Mouse (Mus musculus) midbrain, embryonic 13.5 days (tissue): ENCODE measurements at regions not wholly inside any gene's neighbourhood (a gene's known extent, or its start where the extent isn't known, plus 50 kb on each side); places are given as distances from the start of the nearest gene placed in this dataset.
A peak's percentile ranks its signal among the peaks of the same experiment; 100 is the strongest.

ENCODE experiments used
- ATAC-seq: fragments of 200-750 bp; cut with Nextera tagmentation; 2 replicates; pipeline ENCODE4 v1.8.0; 2017; ENCODE audit warnings: mild to moderate bottlenecking, moderate TSS enrichment, moderate library complexity
- H3K27ac ChIP-seq: fragments of 300-500 bp; sonication (generic); 2 replicates; pipeline ENCODE4 v1.5.1; 2015; ENCODE audit warnings: inconsistent platforms, mild to moderate bottlenecking, moderate library complexity
- H3K27me3 ChIP-seq: fragments of 300-500 bp; sonication (generic); 2 replicates; pipeline ENCODE4 v1.6.1; 2015; ENCODE audit warnings: mild to moderate bottlenecking, inconsistent platforms
- H3K36me3 ChIP-seq: fragments of 300-500 bp; sonication (generic); 2 replicates; pipeline ENCODE4 v1.6.1; 2015; ENCODE audit warnings: mild to moderate bottlenecking, inconsistent platforms
- H3K4me1 ChIP-seq: fragments of 300-500 bp; sonication (generic); replicated peaks from 2 replicates; pipeline ENCODE4 v1.6.1; 2015; ENCODE audit warnings: inconsistent platforms
- H3K4me2 ChIP-seq: fragments of 300-500 bp; sonication (generic); replicated peaks from 2 replicates; pipeline ENCODE4 v1.6.1; 2015; ENCODE audit warnings: moderate library complexity, mild to moderate bottlenecking, inconsistent platforms
- H3K4me3 ChIP-seq: fragments of 300-500 bp; sonication (generic); replicated peaks from 2 replicates; pipeline ENCODE4 v1.5.1; 2015; ENCODE audit warnings: mild to moderate bottlenecking, inconsistent platforms
- H3K9ac ChIP-seq: fragments of 300-500 bp; sonication (generic); replicated peaks from 2 replicates; pipeline ENCODE4 v1.6.1; 2015; ENCODE audit warnings: mild to moderate bottlenecking, inconsistent platforms
- H3K9me3 ChIP-seq: fragments of 300-500 bp; sonication (generic); 2 replicates; pipeline ENCODE4 v1.6.1; 2016; ENCODE audit warnings: mild to moderate bottlenecking, inconsistent platforms
- WGBS: fragments of 180-500 bp; shearing (Covaris S2); methylation state at CpG from one replicate; pipeline ENCODE4 v1.1.7; 2015; 5-methylcytosine and 5-hydroxymethylcytosine counted together

GRCm38 (mm10) chr12:25323171-25323570, 226.2 kb upstream of the Id2 start:
- Histone ChIP-seq H3K4me1 (peaks cover 2% of the 10 kb centered on the region), H3K9ac (no peak overlapping the region), H3K27ac (no peak overlapping the region), H3K9me3 (no peaks in the 10 kb centered on the region), H3K27me3 (no peaks in the 10 kb centered on the region), H3K4me3 (no peak overlapping the region), H3K36me3 (no peaks in the 10 kb centered on the region), H3K4me2 (no peak overlapping the region)
- WGBS = 90% methylated on average over 1 of the region's 1 CpGs
- ATAC-seq = no peak

- Histone ChIP-seq H3K9ac (no peak overlapping the region), H3K27me3 (no peaks in the 10 kb centered on the region), H3K27ac (no peak overlapping the region), H3K9me3 (no peaks in the 10 kb centered on the region), H3K36me3 (no peaks in the 10 kb centered on the region), H3K4me2 (no peak overlapping the region), H3K4me1 (no peaks in the 10 kb centered on the region), H3K4me3 (no peak overlapping the region)
- no peak for ATAC-seq
- WGBS = 89% methylated on average over 3 of the region's 3 CpGs
Measured at GRCm38 (mm10) chr12:25320262-25320767, 223.4 kb upstream of the Id2 start.

DNA sequence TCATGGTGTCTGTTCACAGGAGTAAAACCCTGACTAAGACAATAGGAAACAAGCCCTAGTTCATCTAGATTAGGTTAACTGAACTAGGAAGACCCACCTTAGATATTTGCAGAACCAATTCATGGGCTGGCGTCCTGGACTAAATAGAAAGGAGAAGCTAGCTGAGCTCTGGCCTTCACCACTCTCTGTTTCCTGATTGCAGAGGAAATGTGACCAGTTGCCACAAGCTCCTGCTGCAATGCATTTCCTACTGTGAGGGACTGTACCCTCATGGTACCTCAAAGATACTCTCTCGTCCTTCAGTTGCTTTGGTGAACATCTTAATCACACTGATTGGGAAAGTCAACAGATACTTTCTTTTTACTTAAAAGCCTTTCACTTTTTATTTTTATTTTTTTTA, 222.9 kb upstream of the Id2 start:
- Histone ChIP-seq H3K4me2 (no peak overlapping the region), H3K27me3 (no peaks in the 10 kb centered on the region), H3K9me3 (no peaks in the 10 kb centered on the region), H3K36me3 (no peaks in the 10 kb centered on the region), H3K9ac (no peak overlapping the region), H3K27ac (no peak overlapping the region), H3K4me1 (no peaks in the 10 kb centered on the region), H3K4me3 (no peak overlapping the region)
- WGBS = 89% methylated on average over 2 of the region's 2 CpGs
- no peak for ATAC-seq

- Histone ChIP-seq H3K27ac (no peak overlapping the region), H3K27me3 (no peaks in the 10 kb centered on the region), H3K9ac (no peak overlapping the region), H3K9me3 (no peaks in the 10 kb centered on the region), H3K4me3 (no peak overlapping the region), H3K4me2 (no peak overlapping the region), H3K4me1 (no peaks in the 10 kb centered on the region), H3K36me3 (no peaks in the 10 kb centered on the region)
- WGBS = 71% methylated on average over 4 of the region's 4 CpGs
- ATAC-seq = no peak
Measured at GRCm38 (mm10) chr12:25318072-25318671, 221.2 kb upstream of the Id2 start.

DNA sequence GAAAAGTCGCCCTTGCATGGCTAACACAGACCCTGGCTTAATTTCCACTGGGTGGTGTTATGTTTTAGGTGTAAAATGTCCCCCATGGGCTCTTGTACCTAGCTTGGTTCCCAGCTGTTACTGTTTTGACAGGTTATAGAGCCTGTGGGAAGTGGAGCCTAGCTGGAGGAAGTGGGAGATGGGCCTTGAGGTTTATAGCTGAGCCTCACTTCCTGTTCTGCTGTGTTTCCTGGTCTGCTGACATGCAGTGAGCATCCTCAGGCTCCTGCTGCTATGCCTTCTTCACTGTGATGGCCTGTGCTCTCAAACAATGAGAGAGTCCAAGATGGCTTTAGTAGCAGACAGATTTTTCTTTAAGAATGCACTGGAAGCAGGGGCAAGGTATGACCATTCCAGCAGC, 219.0 kb upstream of the Id2 start:
- Histone ChIP-seq H3K36me3 (no peaks in the 10 kb centered on the region), H3K9me3 (no peaks in the 10 kb centered on the region), H3K4me3 (no peak overlapping the region), H3K9ac (no peak overlapping the region), H3K27me3 (no peaks in the 10 kb centered on the region), H3K27ac (no peak overlapping the region), H3K4me2 (no peak overlapping the region), H3K4me1 (no peaks in the 10 kb centered on the region)
- no peak for ATAC-seq
- WGBS = 94% methylated on average over 1 of the region's 1 CpGs

DNA sequence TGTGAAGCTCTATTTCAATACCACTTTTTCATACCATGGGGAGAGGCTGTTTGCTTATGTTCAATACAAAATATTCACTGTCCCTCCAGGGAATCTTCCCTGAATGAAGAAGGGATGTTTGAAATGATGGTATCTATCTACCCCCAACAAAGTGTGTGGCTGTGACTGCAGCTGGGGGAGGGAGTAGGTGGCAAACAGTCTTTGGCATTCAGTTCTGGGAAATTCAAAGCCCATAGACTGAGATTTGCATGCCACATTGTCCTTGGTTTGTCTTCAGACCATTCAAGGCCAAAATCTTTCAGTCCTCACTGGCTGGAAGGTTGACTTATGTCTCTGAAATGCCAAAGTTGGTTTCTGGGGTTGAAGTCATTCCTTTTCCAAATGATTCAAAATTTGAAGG, 216.3 kb upstream of the Id2 start:
- Histone ChIP-seq H3K9ac (no peak overlapping the region), H3K27ac (no peak overlapping the region), H3K4me2 (no peak overlapping the region), H3K36me3 (no peaks in the 10 kb centered on the region), H3K4me3 (no peak overlapping the region), H3K4me1 (no peaks in the 10 kb centered on the region), H3K9me3 (no peaks in the 10 kb centered on the region), H3K27me3 (no peaks in the 10 kb centered on the region)
- ATAC-seq = no peak

- Histone ChIP-seq H3K36me3 (no peaks in the 10 kb centered on the region), H3K9me3 (no peaks in the 10 kb centered on the region), H3K4me3 (no peak overlapping the region), H3K4me1 (no peaks in the 10 kb centered on the region), H3K27me3 (no peaks in the 10 kb centered on the region), H3K4me2 (no peak overlapping the region), H3K9ac (no peak overlapping the region), H3K27ac (no peak overlapping the region)
- 89% methylated on average over 2 of the region's 2 CpGs for WGBS
- no peak for ATAC-seq
Measured at GRCm38 (mm10) chr12:25312390-25312789, 215.4 kb upstream of the Id2 start.

GRCm38 (mm10) chr12:25311728-25312127, 214.8 kb upstream of the Id2 start:
- ATAC-seq = no peak
- 94% methylated on average over 7 of the region's 7 CpGs for WGBS
- Histone ChIP-seq H3K9ac (no peak overlapping the region), H3K4me3 (no peak overlapping the region), H3K4me2 (no peak overlapping the region), H3K36me3 (no peaks in the 10 kb centered on the region), H3K4me1 (no peaks in the 10 kb centered on the region), H3K27me3 (no peaks in the 10 kb centered on the region), H3K27ac (no peak overlapping the region), H3K9me3 (no peaks in the 10 kb centered on the region)

GRCm38 (mm10) chr12:25310293-25310946, 213.5 kb upstream of the Id2 start:
- Histone ChIP-seq H3K27ac (no peak overlapping the region), H3K27me3 (no peaks in the 10 kb centered on the region), H3K4me2 (no peak overlapping the region), H3K4me3 (no peak overlapping the region), H3K36me3 (no peaks in the 10 kb centered on the region), H3K9ac (no peak overlapping the region), H3K9me3 (no peaks in the 10 kb centered on the region), H3K4me1 (0 out of 2 replicates have a peak, but pooled peaks cover 5% of the 10 kb centered on the region)
- WGBS = 66% methylated on average over 6 of the region's 6 CpGs
- no peak for ATAC-seq

GRCm38 (mm10) chr12:25309234-25309633, 212.3 kb upstream of the Id2 start:
- Histone ChIP-seq H3K36me3 (no peaks in the 10 kb centered on the region), H3K4me1 (peaks cover 15% of the 10 kb centered on the region), H3K27me3 (no peaks in the 10 kb centered on the region), H3K4me2 (no peak overlapping the region), H3K27ac (no peak overlapping the region), H3K4me3 (no peak overlapping the region), H3K9me3 (no peaks in the 10 kb centered on the region), H3K9ac (no peak overlapping the region)
- 97% methylated on average over 6 of the region's 6 CpGs for WGBS
- ATAC-seq = no peak

DNA sequence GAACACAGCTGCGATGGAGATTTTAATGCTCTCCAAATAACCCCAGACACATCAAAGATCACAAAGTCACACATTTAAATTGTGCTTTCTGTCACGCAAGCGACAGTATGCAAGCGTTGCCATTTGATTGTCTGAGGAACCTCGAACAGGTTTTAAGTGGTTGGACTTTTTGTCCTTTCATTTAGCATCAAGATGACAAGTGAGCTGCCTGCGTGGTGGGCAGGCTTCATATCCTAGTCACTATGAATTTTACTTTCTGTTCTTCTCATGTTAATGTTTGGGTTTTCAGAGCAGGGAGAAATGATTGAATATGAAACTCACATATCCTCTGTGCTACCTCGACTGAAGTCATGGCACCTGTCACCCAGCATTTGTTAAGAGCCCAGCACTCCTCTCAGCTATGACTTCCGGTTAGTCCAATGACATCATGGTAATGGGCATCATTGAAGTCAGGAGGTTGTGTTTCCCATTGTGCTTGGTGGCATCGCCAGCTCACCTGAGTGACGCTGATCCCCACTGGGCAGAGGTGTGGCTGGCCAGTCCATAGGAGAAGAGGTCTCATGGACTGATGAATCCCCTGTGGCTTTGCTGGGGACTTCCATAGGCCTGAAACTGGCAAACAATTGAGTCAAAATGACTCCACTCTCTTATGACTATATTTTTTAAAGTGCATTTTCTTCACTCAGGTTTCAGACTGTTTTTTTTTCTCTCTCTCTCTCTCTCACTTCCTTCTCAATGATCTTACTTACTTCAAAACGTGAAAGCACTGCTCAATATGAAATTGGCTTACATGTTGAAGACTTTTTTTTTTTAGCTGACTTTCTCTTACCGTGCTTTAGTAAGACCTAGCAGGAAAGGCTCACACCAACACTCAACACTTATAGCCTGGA, 209.1 kb upstream of the Id2 start:
- Histone ChIP-seq H3K9ac (no peak overlapping the region), H3K9me3 (no peaks in the 10 kb centered on the region), H3K4me3 (no peak overlapping the region), H3K27me3 (no peaks in the 10 kb centered on the region), H3K4me1 (peaks cover 24% of the 10 kb centered on the region), H3K4me2 (no peak overlapping the region), H3K36me3 (no peaks in the 10 kb centered on the region), H3K27ac (peak overlapping the region; percentile 40; the same call in 1 of the 2 replicates)
- no peak for ATAC-seq
- WGBS = 88% methylated on average over 12 of the region's 12 CpGs

DNA sequence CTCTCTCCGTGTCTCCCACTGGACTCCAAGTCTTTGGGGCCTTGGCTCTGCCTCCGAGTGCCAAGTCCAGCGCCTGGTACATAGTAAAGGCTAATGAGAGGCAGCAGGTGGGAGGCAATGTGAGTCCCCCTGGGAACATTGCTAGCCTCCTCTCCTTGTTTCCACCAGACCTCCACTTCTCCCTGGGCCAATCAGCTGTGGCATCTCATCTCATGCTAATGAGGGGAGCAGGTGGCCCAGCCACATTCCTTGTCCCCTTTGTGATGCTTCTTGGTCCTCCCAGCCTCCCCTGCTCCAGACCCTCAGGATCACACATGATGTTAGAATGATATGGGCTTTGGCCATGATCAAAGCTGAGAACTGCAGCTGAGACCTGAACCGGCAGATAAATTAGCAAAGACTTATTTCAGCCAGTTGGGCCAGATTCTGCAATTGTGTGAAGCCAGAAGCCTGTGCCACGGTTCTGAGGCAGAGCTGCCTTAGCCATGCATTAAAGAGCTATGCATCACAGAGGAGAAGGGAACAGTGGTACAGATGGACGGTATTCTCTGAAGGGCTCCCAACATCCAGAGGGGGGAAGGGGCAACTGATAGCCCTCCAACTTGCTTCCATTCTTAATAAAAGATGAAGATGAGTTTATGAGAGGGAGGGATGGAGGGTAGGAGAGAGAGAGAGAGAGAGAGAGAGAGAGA, 208.0 kb upstream of the Id2 start:
- Histone ChIP-seq H3K4me1 (peaks cover 24% of the 10 kb centered on the region), H3K27me3 (no peaks in the 10 kb centered on the region), H3K4me3 (no peak overlapping the region), H3K9ac (no peak overlapping the region), H3K27ac (peak overlapping the region; percentile 40; the same call in 1 of the 2 replicates), H3K9me3 (no peaks in the 10 kb centered on the region), H3K36me3 (no peaks in the 10 kb centered on the region), H3K4me2 (no peak overlapping the region)
- WGBS = 33% methylated on average over 6 of the region's 6 CpGs
- ATAC-seq = peak; percentile 88
